Mouse (Mus musculus): ENCODE results near the gene Tmem39a.

Tmem39a gene

GRCm38 (mm10) chr16:38637085-38637484 is 78.6 kb downstream of the Tmem39a start:
- no peak for DNase-seq

Data from kidney, adult 18-20 months (tissue).